ENCODE assay signal across 25 mouse cellular contexts in genomic region chr2:43690402-43690801, GRCm38 (mm10).
"Had no signal": no experiment of that assay in that cellular context is flagged by ENCODE, and none has a peak within 500 bp of the region (broad histone marks: within the 10 kb centered on the region; RNA-seq: fewer than 3 reads in every experiment).

No protein-coding gene starts in this region.

- H3K4me1 ChIP-seq: heart, embryonic 10.5 days; heart, embryonic 12.5 days; hindbrain, embryonic 10.5 days; hindbrain, embryonic 12.5 days; intestine, embryonic 15.5 days; limb, embryonic 13.5 days; limb, embryonic 15.5 days; liver, embryonic 12.5 days had no signal

- H3K4me2 ChIP-seq: heart, embryonic 12.5 days; hindbrain, embryonic 12.5 days; hindbrain, embryonic 14.5 days; intestine, embryonic 15.5 days; limb, embryonic 13.5 days; limb, embryonic 15.5 days; liver, embryonic 12.5 days had no signal

- H3K27me3 ChIP-seq: heart, embryonic 12.5 days; hindbrain, embryonic 12.5 days; intestine, embryonic 15.5 days; limb, embryonic 13.5 days; limb, embryonic 15.5 days; liver, embryonic 12.5 days had no signal

- H3K36me3 ChIP-seq: heart, embryonic 10.5 days; heart, embryonic 12.5 days; hindbrain, embryonic 10.5 days; hindbrain, embryonic 12.5 days; intestine, embryonic 15.5 days; limb, embryonic 13.5 days; limb, embryonic 15.5 days; liver, embryonic 12.5 days had no signal

- ATAC-seq: hindbrain, embryonic 16.5 days; inflammation-experienced regulatory T-cells, adult 6 months; intestine, embryonic 15.5 days; liver, embryonic 12.5 days had no signal

- H3K4me3 ChIP-seq: gastrocnemius, adult 2 months; heart, embryonic 10.5 days; heart, embryonic 12.5 days; hindbrain, embryonic 10.5 days; hindbrain, embryonic 12.5 days; intestine, embryonic 15.5 days; limb, embryonic 13.5 days; limb, embryonic 15.5 days; liver, embryonic 12.5 days had no signal

- H3K9ac ChIP-seq: heart, embryonic 12.5 days; hindbrain, embryonic 12.5 days; hindbrain, embryonic 14.5 days; intestine, embryonic 15.5 days; limb, embryonic 13.5 days; limb, embryonic 15.5 days; liver, embryonic 12.5 days; liver, embryonic 14.5 days had no signal

- H3K27ac ChIP-seq: gastrocnemius, adult 2 months; heart, embryonic 10.5 days; hindbrain, embryonic 10.5 days; hindbrain, embryonic 12.5 days; hindbrain, embryonic 14.5 days; intestine, embryonic 15.5 days; limb, embryonic 13.5 days; limb, embryonic 15.5 days; liver, embryonic 12.5 days; liver, embryonic 14.5 days had no signal

- DNase-seq: gastrocnemius, adult 2 months; gastrocnemius, postnatal 10 days; gastrocnemius, postnatal 25 days; heart, adult 18-20 months; heart, postnatal 10 days; heart, postnatal 4 days; kidney, adult 11 months; kidney, adult 2 months; kidney, adult 9 months; kidney, postnatal 14 days; kidney, postnatal 36 days; layer of hippocampus, postnatal 36 days; left cerebral cortex, postnatal 4 days had no signal

- H3K9me3 ChIP-seq: heart, embryonic 10.5 days; heart, embryonic 12.5 days; hindbrain, embryonic 10.5 days; hindbrain, embryonic 12.5 days; intestine, embryonic 15.5 days; limb, embryonic 13.5 days; limb, embryonic 15.5 days; liver, embryonic 12.5 days had no signal
